Comparison of ENCODE assay signal across 17 mouse cellular contexts in genomic region chr11:3733933-3734636, GRCm38 (mm10).
DNase-seq lines count a peak whose midpoint lies in the region; ATAC-seq and TF ChIP-seq lines count a peak whose summit lies in the region.
"Had no signal": no experiment of that assay in that cellular context is flagged by ENCODE, and none has a peak within 500 bp of the region (broad histone marks: within the 10 kb centered on the region; RNA-seq: fewer than 3 reads in every experiment).

No protein-coding gene starts in this region.

- no peak for DNase-seq in heart, postnatal 36 days
- peak; percentile 18 for DNase-seq in R1 (ENCODE audit: low read depth, low spot score)
- peak; percentile 83 for DNase-seq in hindbrain, postnatal 0 days (ENCODE audit: low spot score)
- no peak for DNase-seq in kidney, adult 8-10 months
- DNase-seq in embryo, embryonic 10 days (ENCODE audit: low spot score): no peak
- DNase-seq in ovary, postnatal 14 days (ENCODE audit: low spot score): no peak
- DNase-seq: adrenal gland, postnatal 25 days; heart, adult 11 months; kidney, adult 11 months; kidney, postnatal 36 days; liver; liver, postnatal 0 days; lung, postnatal 36 days; thymus, postnatal 4 days had no signal

- H3K4me1 ChIP-seq in heart, embryonic 11.5 days (ENCODE audit: control insufficient read depth, insufficient read depth, low read length): no peaks in the 10 kb centered on the region
- H3K4me1 ChIP-seq in cortical plate, adult 2 months (ENCODE audit: control insufficient read depth, insufficient read depth, low read length): peaks cover 16% of the 10 kb centered on the region
- H3K4me1 ChIP-seq in hindbrain, postnatal 0 days (ENCODE audit: insufficient read depth, low read length): peaks cover 4% of the 10 kb centered on the region; the same call in 1 of the 2 replicates

- peaks cover 4% of the 10 kb centered on the region; the same call in 1 of the 2 replicates for H3K27me3 ChIP-seq in heart, embryonic 11.5 days (ENCODE audit: control insufficient read depth, insufficient read depth, low read length)
- no peaks in the 10 kb centered on the region for H3K27me3 ChIP-seq in hindbrain, postnatal 0 days (ENCODE audit: insufficient read depth, low read length)

- no peak for TF ChIP-seq POLR2A in cortical plate, adult 2 months (IDR thresholded peaks at IDR 0.05; ENCODE audit: extremely low read depth, insufficient read depth, low read length)

- WGBS in heart, embryonic 11.5 days (ENCODE audit: insufficient replicate concordance): 76% methylated on average over 14 of the region's 14 CpGs
- 50% methylated on average over 14 of the region's 14 CpGs for WGBS in hindbrain, postnatal 0 days

- intact Hi-C loops in heart, postnatal 36 days (cut with DNase I): no loop called here

- no peak overlapping the region for H3K4me2 ChIP-seq in heart, embryonic 11.5 days
- peak overlapping the region; percentile 23; the same call in 1 of the 2 replicates for H3K4me2 ChIP-seq in hindbrain, postnatal 0 days (ENCODE audit: low read depth, low read length)

- no peak overlapping the region for H3K9ac ChIP-seq in heart, embryonic 11.5 days (ENCODE audit: low read depth, low read length)
- no peak overlapping the region for H3K9ac ChIP-seq in hindbrain, postnatal 0 days (replicated peaks; ENCODE audit: low read length)
- H3K9ac ChIP-seq: liver, postnatal 0 days had no signal

- H3K9me3 ChIP-seq in heart, embryonic 11.5 days (replicated peaks; ENCODE audit: control insufficient read depth, low read length): no peaks in the 10 kb centered on the region
- no peaks in the 10 kb centered on the region for H3K9me3 ChIP-seq in hindbrain, postnatal 0 days (ENCODE audit: low read length)

- H3K36me3 ChIP-seq in heart, embryonic 11.5 days (ENCODE audit: control insufficient read depth, insufficient read depth, low read length): no peaks in the 10 kb centered on the region
- no peaks in the 10 kb centered on the region for H3K36me3 ChIP-seq in hindbrain, postnatal 0 days (ENCODE audit: insufficient read depth, low read length)

- H3K27ac ChIP-seq in heart, embryonic 11.5 days (ENCODE audit: low read depth, low read length): no peak overlapping the region
- peak overlapping the region; percentile 57 for H3K27ac ChIP-seq in cortical plate, adult 2 months (ENCODE audit: insufficient read depth, low read length)
- peak overlapping the region; percentile 79 for H3K27ac ChIP-seq in hindbrain, postnatal 0 days

- 0 out of 2 replicates have a peak, but pooled peaks have one; percentile 18 for ATAC-seq in heart, embryonic 11.5 days (replicated peaks; ENCODE audit: insufficient number of reproducible peaks, low FRiP score, low TSS enrichment)
- ATAC-seq in hindbrain, postnatal 0 days: peak; percentile 62
- ATAC-seq: activated CD4-positive, CD25-positive, alpha-beta regulatory T cell, adult 4 months; liver, postnatal 0 days had no signal

- no peak for TF ChIP-seq CTCF in cortical plate, adult 2 months (IDR thresholded peaks at IDR 0.05; ENCODE audit: extremely low read depth, insufficient read depth, low read length)
- no peak for TF ChIP-seq CTCF in hindbrain, postnatal 0 days (IDR thresholded peaks at IDR 0.05; ENCODE audit: low read depth)

- H3K4me3 ChIP-seq in heart, embryonic 11.5 days (ENCODE audit: low read depth, low read length): no peak overlapping the region
- H3K4me3 ChIP-seq in cortical plate, adult 2 months (ENCODE audit: insufficient read depth, low read length): no peak overlapping the region
- H3K4me3 ChIP-seq in hindbrain, postnatal 0 days (ENCODE audit: low read length): no peak overlapping the region

Comparison
In these comparisons a context has a peak if more than half of its experiments do, and no peak if none do; other contexts are left out.
1. DNase-seq: peak in R1 (single experiment) and hindbrain, postnatal 0 days (single experiment); none in heart, postnatal 36 days (0 of 2), kidney, adult 8-10 months (0 of 2), embryo, embryonic 10 days (single experiment) and ovary, postnatal 14 days (single experiment).